10 mouse cellular contexts compared by ENCODE assay signal in the genomic region with DNA sequence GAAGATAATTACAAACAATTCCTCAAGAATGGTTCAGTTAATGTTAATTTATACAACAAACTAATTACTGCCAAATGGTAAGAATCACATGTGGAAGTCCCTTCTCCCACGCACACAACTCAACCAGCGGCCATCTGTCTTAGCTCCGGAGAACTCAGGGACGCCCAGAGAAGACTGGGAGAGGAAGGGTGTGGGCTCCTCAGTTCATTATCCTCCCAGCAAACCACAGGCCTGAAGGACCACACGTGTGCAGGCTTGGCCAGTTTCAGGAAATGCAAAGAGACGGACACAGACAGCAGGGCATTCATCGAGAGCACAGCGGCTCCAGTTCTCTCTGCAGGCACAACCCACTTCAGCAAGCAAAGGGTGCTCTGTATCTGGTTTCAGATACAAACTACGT.
DNase-seq lines count a peak whose midpoint lies in the region; ATAC-seq lines count a peak whose summit lies in the region.
"Had no signal": no experiment of that assay in that cellular context is flagged by ENCODE, and none has a peak within 500 bp of the region (broad histone marks: within the 10 kb centered on the region; RNA-seq: fewer than 3 reads in every experiment).

No protein-coding gene starts in this region.

- no peak overlapping the region for H3K27ac ChIP-seq in kidney, embryonic 14.5 days (ENCODE audit: low read depth, low read length)
- peak overlapping the region; percentile 44; the same call in 1 of the 2 replicates for H3K27ac ChIP-seq in forebrain, embryonic 13.5 days
- H3K27ac ChIP-seq: midbrain, embryonic 12.5 days had no signal

- H3K4me2 ChIP-seq in kidney, embryonic 14.5 days (replicated peaks; ENCODE audit: low read depth, low read length) = no peak overlapping the region; the same call in 1 of the 2 replicates
- H3K4me2 ChIP-seq in forebrain, embryonic 13.5 days = 0 out of 2 replicates have a peak overlapping the region, but pooled peaks have one; percentile 18
- H3K4me2 ChIP-seq: midbrain, embryonic 12.5 days had no signal

- no peaks in the 10 kb centered on the region for H3K4me1 ChIP-seq in kidney, embryonic 14.5 days (ENCODE audit: control insufficient read depth, insufficient read depth, low read length)
- H3K4me1 ChIP-seq in forebrain, embryonic 13.5 days = peaks cover 14% of the 10 kb centered on the region

- peaks cover 3% of the 10 kb centered on the region; the same call in 1 of the 2 replicates for H3K9me3 ChIP-seq in kidney, embryonic 14.5 days (ENCODE audit: control insufficient read depth, low read length)
- H3K9me3 ChIP-seq in forebrain, embryonic 13.5 days (replicated peaks) = no peaks in the 10 kb centered on the region
- H3K9me3 ChIP-seq: midbrain, embryonic 12.5 days had no signal

- no peaks in the 10 kb centered on the region for H3K27me3 ChIP-seq in kidney, embryonic 14.5 days (ENCODE audit: control insufficient read depth, insufficient read depth, low read length)
- H3K27me3 ChIP-seq in forebrain, embryonic 13.5 days = no peaks in the 10 kb centered on the region
- H3K27me3 ChIP-seq: midbrain, embryonic 12.5 days had no signal

- DNase-seq in kidney, adult 11 months = no peak
- DNase-seq in embryo, embryonic 10.5 days (ENCODE audit: low spot score) = peak; percentile 65
- peak; percentile 28 to 48 for DNase-seq in left cerebral cortex, postnatal 36 days (ENCODE audit: low spot score in 2 of 2)
- no peak for DNase-seq in adrenal gland, postnatal 10 days
- DNase-seq in adrenal gland, postnatal 14 days = no peak
- DNase-seq in gastrocnemius, postnatal 10 days = no peak
- DNase-seq: spleen, adult 18-20 months had no signal

- ATAC-seq in kidney, embryonic 14.5 days (ENCODE audit: low FRiP score, low TSS enrichment) = peak; percentile 79; the same call in 1 of the 2 replicates
- peak; percentile 71; the same call in 1 of the 2 replicates for ATAC-seq in forebrain, embryonic 13.5 days

- no peak overlapping the region for H3K4me3 ChIP-seq in kidney, embryonic 14.5 days (ENCODE audit: low read length)
- no peak overlapping the region for H3K4me3 ChIP-seq in forebrain, embryonic 13.5 days
- H3K4me3 ChIP-seq: midbrain, embryonic 12.5 days had no signal

- no peak overlapping the region for H3K9ac ChIP-seq in kidney, embryonic 14.5 days (ENCODE audit: low read depth, low read length)
- no peak overlapping the region for H3K9ac ChIP-seq in forebrain, embryonic 13.5 days
- H3K9ac ChIP-seq: midbrain, embryonic 12.5 days had no signal

- WGBS in kidney, embryonic 14.5 days = 22% methylated on average over 9 of the region's 9 CpGs
- WGBS in forebrain, embryonic 13.5 days = 31% methylated on average over 9 of the region's 9 CpGs

- no peaks in the 10 kb centered on the region for H3K36me3 ChIP-seq in kidney, embryonic 14.5 days (ENCODE audit: control insufficient read depth, insufficient read depth, low read length)
- H3K36me3 ChIP-seq in forebrain, embryonic 13.5 days (ENCODE audit: poor library complexity, severe bottlenecking) = peaks cover 6% of the 10 kb centered on the region; the same call in 1 of the 2 replicates
- H3K36me3 ChIP-seq: midbrain, embryonic 12.5 days had no signal

- intact Hi-C loops in left cerebral cortex, postnatal 36 days (cut with DNase I) = no loop called here

Comparison
In these comparisons a context has a peak if more than half of its experiments do, and no peak if none do; other contexts are left out.
1. DNase-seq: peak in embryo, embryonic 10.5 days (single experiment) and left cerebral cortex, postnatal 36 days (2 of 2); none in kidney, adult 11 months (single experiment), adrenal gland, postnatal 10 days (single experiment), adrenal gland, postnatal 14 days (single experiment) and gastrocnemius, postnatal 10 days (single experiment).